In the genomic region with DNA sequence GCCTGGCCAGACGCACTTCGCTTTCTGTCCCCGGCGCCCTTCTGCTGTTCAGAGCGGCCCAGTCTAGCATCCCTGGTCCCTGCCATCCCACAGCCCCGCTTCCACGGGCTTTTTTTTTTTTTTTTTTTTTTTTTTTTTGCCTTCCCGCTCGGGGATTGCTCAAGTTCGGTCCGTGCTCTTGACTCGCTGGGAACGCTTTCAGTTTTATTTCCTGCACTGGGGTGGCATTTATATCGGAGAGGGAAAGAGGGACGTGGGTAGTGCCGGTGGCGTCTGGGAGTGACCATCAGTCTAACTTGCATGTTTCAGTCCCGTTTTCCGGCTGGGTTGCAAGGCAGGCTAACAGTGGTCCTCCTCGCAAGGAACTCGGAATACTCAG, we compare ENCODE assay signal across 8 mouse cellular contexts. TPM values are rescaled to one million over a fixed set of nuclear protein-coding genes. Genes with fewer than 3 reads are reported as not detected.
DNase-seq lines count a peak whose midpoint lies in the region; ATAC-seq and TF ChIP-seq lines count a peak whose summit lies in the region.

No protein-coding gene starts in this region.

- peak overlapping the region; percentile 65 for H3K4me3 ChIP-seq in kidney, postnatal 0 days (replicated peaks; ENCODE audit: low read depth, low read length)
- peak overlapping the region; percentile 80 for H3K4me3 ChIP-seq in bone marrow macrophage, adult 2 months (ENCODE audit: insufficient read depth, low read length)
- H3K4me3 ChIP-seq in forebrain, embryonic 13.5 days, result peak overlapping the region; percentile 80
- peak overlapping the region; percentile 91 for H3K4me3 ChIP-seq in limb, embryonic 14.5 days (replicated peaks; ENCODE audit: low read length)
- peak overlapping the region; percentile 90 for H3K4me3 ChIP-seq in midbrain, embryonic 16.5 days (ENCODE audit: low read depth, low read length)

- H3K4me1 ChIP-seq in kidney, postnatal 0 days (replicated peaks; ENCODE audit: insufficient read depth, low read length), result 0 out of 2 replicates have a peak, but pooled peaks cover 2% of the 10 kb centered on the region
- H3K4me1 ChIP-seq in bone marrow macrophage, adult 2 months (ENCODE audit: control insufficient read depth, insufficient read depth, low read length), result peaks cover 9% of the 10 kb centered on the region
- H3K4me1 ChIP-seq in forebrain, embryonic 13.5 days, result peaks cover 18% of the 10 kb centered on the region
- peaks cover 8% of the 10 kb centered on the region for H3K4me1 ChIP-seq in limb, embryonic 14.5 days (ENCODE audit: control insufficient read depth, insufficient read depth, low read length)
- peaks cover 28% of the 10 kb centered on the region for H3K4me1 ChIP-seq in midbrain, embryonic 16.5 days (ENCODE audit: control insufficient read depth, insufficient read depth, low read length)

- no peaks in the 10 kb centered on the region for H3K36me3 ChIP-seq in kidney, postnatal 0 days (ENCODE audit: insufficient read depth, low read length)
- no peaks in the 10 kb centered on the region for H3K36me3 ChIP-seq in forebrain, embryonic 13.5 days (ENCODE audit: poor library complexity, severe bottlenecking)
- H3K36me3 ChIP-seq in limb, embryonic 14.5 days (ENCODE audit: control insufficient read depth, insufficient read depth, low read length), result no peaks in the 10 kb centered on the region
- no peaks in the 10 kb centered on the region for H3K36me3 ChIP-seq in midbrain, embryonic 16.5 days (ENCODE audit: control insufficient read depth, insufficient read depth, low read length)

- peak overlapping the region; percentile 96 for H3K27ac ChIP-seq in kidney, postnatal 0 days
- H3K27ac ChIP-seq in bone marrow macrophage, adult 2 months (ENCODE audit: insufficient read depth, low read depth, low read length), result peak overlapping the region; percentile 93
- H3K27ac ChIP-seq in forebrain, embryonic 13.5 days, result peak overlapping the region; percentile 92
- H3K27ac ChIP-seq in limb, embryonic 14.5 days (replicated peaks; ENCODE audit: low read depth, low read length), result peak overlapping the region; percentile 88
- peak overlapping the region; percentile 95 for H3K27ac ChIP-seq in midbrain, embryonic 16.5 days (ENCODE audit: low read length)

- peak; percentile 36 for DNase-seq in kidney, postnatal 0 days (ENCODE audit: low spot score)
- DNase-seq in kidney, adult 9 months, result no peak
- no peak for DNase-seq in limb, embryonic 14.5 days (ENCODE audit: low spot score)
- DNase-seq in frontal cortex, postnatal 25 days (ENCODE audit: low spot score in 2 of 2), result no peak
- DNase-seq in left cerebral cortex, adult 8-10 months (ENCODE audit: low spot score in 2 of 2), result no peak

- peak overlapping the region; percentile 82 for H3K9ac ChIP-seq in kidney, postnatal 0 days (ENCODE audit: low read depth, low read length)
- peak overlapping the region; percentile 87 for H3K9ac ChIP-seq in forebrain, embryonic 13.5 days
- peak overlapping the region; percentile 87 for H3K9ac ChIP-seq in limb, embryonic 14.5 days (ENCODE audit: low read depth, low read length, severe bottlenecking)
- H3K9ac ChIP-seq in midbrain, embryonic 16.5 days (ENCODE audit: low read depth, low read length), result peak overlapping the region; percentile 89

- WGBS in kidney, postnatal 0 days, result under 1% methylated on average over 21 of the region's 21 CpGs
- 1% methylated on average over 21 of the region's 21 CpGs for WGBS in forebrain, embryonic 13.5 days
- WGBS in limb, embryonic 14.5 days, result 3% methylated on average over 17 of the region's 21 CpGs
- WGBS in midbrain, embryonic 16.5 days, result 1% methylated on average over 21 of the region's 21 CpGs

- no peak for TF ChIP-seq POLR2A in bone marrow macrophage, adult 2 months (IDR thresholded peaks at IDR 0.05; ENCODE audit: borderline replicate concordance, low read depth, low read length)
- no peak for TF ChIP-seq POLR2A in limb, embryonic 14.5 days (IDR thresholded peaks at IDR 0.05; ENCODE audit: borderline replicate concordance, extremely low read depth, insufficient read depth, insufficient read length)

- H3K9me3 ChIP-seq in kidney, postnatal 0 days (replicated peaks; ENCODE audit: low read length), result no peaks in the 10 kb centered on the region
- H3K9me3 ChIP-seq in forebrain, embryonic 13.5 days (replicated peaks), result no peaks in the 10 kb centered on the region
- no peaks in the 10 kb centered on the region for H3K9me3 ChIP-seq in limb, embryonic 14.5 days (ENCODE audit: control insufficient read depth, low read length)
- H3K9me3 ChIP-seq in midbrain, embryonic 16.5 days (replicated peaks; ENCODE audit: control insufficient read depth, low read length, poor library complexity, severe bottlenecking), result no peaks in the 10 kb centered on the region

- no peak for TF ChIP-seq CTCF in kidney, postnatal 0 days (IDR thresholded peaks at IDR 0.05; ENCODE audit: low read depth)
- no peak for TF ChIP-seq CTCF in bone marrow macrophage, adult 2 months (IDR thresholded peaks at IDR 0.05; ENCODE audit: low read depth, low read length)

- no peaks in the 10 kb centered on the region for H3K27me3 ChIP-seq in kidney, postnatal 0 days (ENCODE audit: insufficient read depth, low read length)
- H3K27me3 ChIP-seq in forebrain, embryonic 13.5 days, result no peaks in the 10 kb centered on the region
- H3K27me3 ChIP-seq in limb, embryonic 14.5 days (ENCODE audit: control insufficient read depth, insufficient read depth, low read length), result no peaks in the 10 kb centered on the region
- no peaks in the 10 kb centered on the region for H3K27me3 ChIP-seq in midbrain, embryonic 16.5 days (ENCODE audit: control insufficient read depth, insufficient read depth, low read depth, low read length)

- H3K4me2 ChIP-seq in kidney, postnatal 0 days (ENCODE audit: low read length), result peak overlapping the region; percentile 71
- H3K4me2 ChIP-seq in forebrain, embryonic 13.5 days, result peak overlapping the region; percentile 73
- H3K4me2 ChIP-seq in limb, embryonic 14.5 days (replicated peaks; ENCODE audit: low read depth, low read length, severe bottlenecking), result peak overlapping the region; percentile 80
- peak overlapping the region; percentile 78 for H3K4me2 ChIP-seq in midbrain, embryonic 16.5 days (ENCODE audit: low read length)

- no peak for ATAC-seq in kidney, postnatal 0 days (replicated peaks; ENCODE audit: low FRiP score, low read depth)
- no peak for ATAC-seq in forebrain, embryonic 13.5 days
- ATAC-seq in limb, embryonic 14.5 days (ENCODE audit: low FRiP score, low read depth), result no peak
- no peak for ATAC-seq in midbrain, embryonic 16.5 days

RNA-seq across cellular contexts. Expression of a gene that starts 0.7 kb away (rescaled TPM):
- 63.5 and 67.0 TPM in 2 replicates for polyA plus RNA-seq in kidney, postnatal 0 days (2015; fragmentation: Nextera tagmentation; extraction: Ambion mirVana)
- 88.7 and 98.1 TPM in 2 replicates for polyA plus RNA-seq in bone marrow macrophage, adult 2 months (2012; ENCODE audit: insufficient read depth, insufficient read length, missing spikeins)
- 73.7 and 75.2 TPM in 2 replicates for polyA plus RNA-seq in forebrain, embryonic 13.5 days (2015; fragmentation: Nextera tagmentation; extraction: Ambion mirVana)
- 40.9 and 45.9 TPM in 2 replicates for polyA plus RNA-seq in limb, embryonic 14.5 days (2012; rRNA removed)
- 74.2 and 74.9 TPM in 2 replicates for polyA plus RNA-seq in limb, embryonic 14.5 days (2014; fragmentation: Nextera tagmentation; extraction: Ambion mirVana)
- polyA plus RNA-seq in midbrain, embryonic 16.5 days (2015; fragmentation: Nextera tagmentation; extraction: Ambion mirVana), result 72.7 and 75.2 TPM in 2 replicates
- total RNA-seq in left cerebral cortex, adult 8-10 months (2022), result 10 to 100 TPM; 69.3 to 79.3 (median 71.7) TPM
